Mouse (Mus musculus) kidney, postnatal 0 days (tissue): ENCODE data around the gene Ubtd1. TPM values are rescaled to one million over a fixed set of nuclear protein-coding genes. Genes with fewer than 3 reads are reported as not detected.

Source experiments
- ATAC-seq: fragments of 200-750 bp; cut with Nextera tagmentation; replicated peaks from 2 replicates; pipeline ENCODE4 v1.8.0; 2017; ENCODE audit warnings: low read depth, moderate number of reproducible peaks, moderate TSS enrichment, moderate library complexity; ENCODE audit not compliant: low FRiP score
- DNase-seq: peaks from one replicate; pipeline ENCODE4 v3.0.0-alpha.2; 2016; ENCODE audit warnings: low spot score
- H3K27ac ChIP-seq: fragments of 300-500 bp; sonication (generic); 2 replicates; pipeline ENCODE4 v1.5.1; 2014; ENCODE audit warnings: mild to moderate bottlenecking
- H3K27me3 ChIP-seq: fragments of 300-500 bp; sonication (generic); 2 replicates; pipeline ENCODE4 v1.6.1; 2014; ENCODE audit warnings: low read length, mixed read lengths; ENCODE audit not compliant: insufficient read depth
- H3K36me3 ChIP-seq: fragments of 300-500 bp; sonication (generic); 2 replicates; pipeline ENCODE4 v1.6.1; 2014; ENCODE audit warnings: low read length, mixed read lengths; ENCODE audit not compliant: insufficient read depth
- H3K4me1 ChIP-seq: fragments of 300-500 bp; sonication (generic); replicated peaks from 2 replicates; pipeline ENCODE4 v1.6.1; 2014; ENCODE audit warnings: antibody characterized with exemption, low read length, mixed read lengths; ENCODE audit not compliant: insufficient read depth
- H3K4me2 ChIP-seq: fragments of 300-500 bp; sonication (generic); 2 replicates; pipeline ENCODE4 v1.6.1; 2014; ENCODE audit warnings: mild to moderate bottlenecking, low read length, moderate library complexity, mixed read lengths
- H3K4me3 ChIP-seq: fragments of 300-500 bp; sonication (generic); replicated peaks from 2 replicates; pipeline ENCODE4 v1.5.1; 2014; ENCODE audit warnings: low read depth, low read length
- H3K9ac ChIP-seq: fragments of 300-500 bp; sonication (generic); 2 replicates; pipeline ENCODE4 v1.6.1; 2014; ENCODE audit warnings: low read depth, low read length
- H3K9me3 ChIP-seq: fragments of 300-500 bp; sonication (generic); replicated peaks from 2 replicates; pipeline ENCODE4 v1.6.1; 2016; ENCODE audit warnings: low read length, inconsistent platforms, mixed read lengths
- CTCF ChIP-seq: IDR thresholded peaks from 2 replicates; pipeline ENCODE4 v1.5.1; 2016; ENCODE audit warnings: antibody characterized with exemption, low read depth, mild to moderate bottlenecking, moderate library complexity
- WGBS: fragments of 180-500 bp; shearing (Covaris S2); extraction: QIAGEN DNeasy Blood & Tissue Kit; methylation state at CpG from one replicate; pipeline ENCODE4 v1.1.7; 2014; 5-methylcytosine and 5-hydroxymethylcytosine counted together
- polyA plus RNA-seq: library from polyadenylated mRNA; unstranded; fragments of >200 nt; fragmentation: Nextera tagmentation; extraction: Ambion mirVana; gene quantifications from 2 replicates; pipeline ENCODE4 v1.2.1, GENCODE M21; 2015

Gene Ubtd1
- polyA plus RNA-seq, 1 experiment from 2014 or later = 36.6 TPM

- H3K4me2 ChIP-seq = no peak overlapping the region
- H3K9ac ChIP-seq = no peak overlapping the region
- no peak overlapping the region for H3K4me3 ChIP-seq
- no peaks in the 10 kb centered on the region for H3K36me3 ChIP-seq
- 88% methylated on average over 3 of the region's 3 CpGs for WGBS
- ATAC-seq = no peak
- H3K27ac ChIP-seq = no peak overlapping the region
- H3K27me3 ChIP-seq = no peaks in the 10 kb centered on the region
- no peaks in the 10 kb centered on the region for H3K9me3 ChIP-seq
- no peak for TF ChIP-seq CTCF
- DNase-seq = no peak
- 0 out of 2 replicates have a peak, but pooled peaks cover 9% of the 10 kb centered on the region for H3K4me1 ChIP-seq
Observed at GRCm38 (mm10) chr19:42051351-42051750, 69.8 kb downstream of the Ubtd1 start.

GRCm38 (mm10) chr19:42051948-42052347, 70.4 kb downstream of the Ubtd1 start, which contains the start of gene 4933411K16Rik:
4933411K16Rik (plus strand) TSS chr19:42052248.
- 67% methylated on average over 4 of the region's 4 CpGs for WGBS
- H3K9me3 ChIP-seq = no peaks in the 10 kb centered on the region
- H3K9ac ChIP-seq = no peak within 1 kb of the TSS
- no peaks in the 10 kb centered on the region for H3K36me3 ChIP-seq
- no peak within 1 kb of the TSS for H3K4me3 ChIP-seq
- H3K27me3 ChIP-seq = no peaks in the 10 kb centered on the region
- no peak for TF ChIP-seq CTCF
- DNase-seq (no peak), ATAC-seq (no peak)
- no peak within 1 kb of the TSS for H3K27ac ChIP-seq
- no peak within 1 kb of the TSS for H3K4me2 ChIP-seq
- 0 out of 2 replicates have a peak, but pooled peaks cover 9% of the 10 kb centered on the region for H3K4me1 ChIP-seq

DNA sequence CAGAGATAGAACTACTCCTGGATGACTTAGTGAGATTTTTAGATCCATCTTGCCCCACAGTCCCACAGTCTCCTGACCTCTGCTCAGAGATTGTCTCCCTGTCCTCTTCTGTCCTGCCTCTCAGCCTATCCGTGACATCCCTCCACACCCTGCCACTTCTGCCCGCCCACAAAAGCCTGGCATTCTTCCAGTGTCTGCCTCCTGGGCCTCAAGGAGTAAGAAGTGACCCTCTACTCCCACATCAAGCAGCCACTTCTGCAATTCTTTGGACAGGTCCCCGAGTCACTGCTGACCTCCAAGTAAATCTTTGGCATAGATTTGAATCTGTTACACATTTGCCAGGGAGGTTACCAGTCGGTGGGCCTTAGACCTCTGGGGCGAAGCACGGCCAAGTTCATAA, 72.7 kb downstream of the Ubtd1 start:
- H3K27ac ChIP-seq = 0 out of 2 replicates have a peak overlapping the region, but pooled peaks have one; percentile 52
- no peaks in the 10 kb centered on the region for H3K36me3 ChIP-seq
- no peak overlapping the region for H3K9ac ChIP-seq
- H3K9me3 ChIP-seq = no peaks in the 10 kb centered on the region
- peak; percentile 50 for DNase-seq
- TF ChIP-seq CTCF = no peak
- H3K4me1 ChIP-seq = 0 out of 2 replicates have a peak, but pooled peaks cover 9% of the 10 kb centered on the region
- WGBS = 36% methylated on average over 6 of the region's 6 CpGs
- no peak overlapping the region for H3K4me2 ChIP-seq
- H3K27me3 ChIP-seq = no peaks in the 10 kb centered on the region
- no peak overlapping the region for H3K4me3 ChIP-seq
- ATAC-seq = peak; percentile 85

DNA sequence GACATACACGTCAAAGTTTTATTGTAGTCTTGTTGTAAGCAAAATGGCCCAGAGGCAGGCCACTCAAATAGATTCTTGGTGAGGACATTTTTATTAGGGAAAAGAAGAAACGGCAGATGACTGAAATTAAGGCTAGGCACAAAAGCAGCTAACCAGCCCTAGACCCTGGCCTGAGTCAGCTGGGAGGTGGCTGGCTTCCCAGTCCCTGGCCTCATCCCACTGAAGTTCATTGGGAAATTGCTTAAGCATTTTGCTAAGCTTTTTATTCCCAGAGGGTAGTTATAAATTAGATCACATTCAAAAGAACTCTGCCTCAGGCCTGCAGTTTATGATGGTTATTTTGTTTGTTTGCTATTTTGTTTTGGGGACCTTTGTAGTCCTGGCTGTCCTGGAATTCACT, 74.3 kb downstream of the Ubtd1 start:
- no peaks in the 10 kb centered on the region for H3K27me3 ChIP-seq
- no peaks in the 10 kb centered on the region for H3K9me3 ChIP-seq
- WGBS = 64% methylated on average over 2 of the region's 2 CpGs
- H3K36me3 ChIP-seq = no peaks in the 10 kb centered on the region
- DNase-seq (peak; percentile 54), ATAC-seq (no peak)
- no peak overlapping the region for H3K9ac ChIP-seq
- 0 out of 2 replicates have a peak, but pooled peaks cover 9% of the 10 kb centered on the region for H3K4me1 ChIP-seq
- TF ChIP-seq CTCF = no peak
- no peak overlapping the region for H3K4me2 ChIP-seq
- H3K27ac ChIP-seq = no peak overlapping the region
- H3K4me3 ChIP-seq = no peak overlapping the region

DNA sequence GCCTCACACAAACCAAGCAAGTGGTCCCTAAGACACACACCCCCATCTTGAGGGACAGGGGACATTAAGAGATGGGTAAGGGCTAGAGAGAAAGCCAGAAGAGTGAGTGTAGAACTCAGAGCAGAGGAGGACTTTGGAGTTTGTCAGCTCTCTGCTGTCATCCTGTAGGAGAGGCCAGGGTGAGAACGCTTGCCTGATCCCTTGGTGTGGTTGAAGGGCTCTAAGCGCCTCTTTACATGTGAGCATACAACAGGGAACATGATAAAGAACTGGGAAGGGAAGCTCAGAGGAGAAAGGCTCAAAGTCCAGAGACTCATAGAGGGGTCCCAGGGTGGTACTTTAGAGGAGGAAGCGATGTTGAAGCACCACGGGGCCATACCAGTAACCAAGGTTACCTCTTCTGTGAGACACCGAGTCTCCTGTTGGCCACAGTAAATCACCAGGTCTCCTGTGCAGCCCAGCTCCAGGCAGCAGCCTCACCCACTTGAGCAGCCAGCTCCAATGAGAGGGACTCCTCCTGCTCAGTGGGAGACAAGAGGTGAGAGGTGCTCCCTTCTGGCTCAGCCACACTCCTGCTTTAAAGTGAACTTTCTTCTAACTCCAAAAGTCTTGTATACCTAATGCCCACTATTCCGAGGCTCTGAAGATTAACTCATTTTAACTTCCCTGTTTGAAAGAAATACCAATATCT, 75.3 kb downstream of the Ubtd1 start:
- H3K4me3 ChIP-seq = no peak overlapping the region
- no peaks in the 10 kb centered on the region for H3K27me3 ChIP-seq
- WGBS = 60% methylated on average over 6 of the region's 6 CpGs
- 0 out of 2 replicates have a peak, but pooled peaks cover 9% of the 10 kb centered on the region for H3K4me1 ChIP-seq
- TF ChIP-seq CTCF = no peak
- ATAC-seq (no peak), DNase-seq (no peak)
- no peaks in the 10 kb centered on the region for H3K9me3 ChIP-seq
- H3K9ac ChIP-seq = no peak overlapping the region
- H3K27ac ChIP-seq = no peak overlapping the region
- H3K4me2 ChIP-seq = no peak overlapping the region
- H3K36me3 ChIP-seq = no peaks in the 10 kb centered on the region

GRCm38 (mm10) chr19:42058426-42058825, 76.9 kb downstream of the Ubtd1 start:
- H3K27me3 ChIP-seq = no peaks in the 10 kb centered on the region
- no peaks in the 10 kb centered on the region for H3K9me3 ChIP-seq
- H3K36me3 ChIP-seq = no peaks in the 10 kb centered on the region
- H3K9ac ChIP-seq = no peak overlapping the region
- ATAC-seq = no peak
- DNase-seq = no peak
- no peak overlapping the region for H3K27ac ChIP-seq
- no peak overlapping the region for H3K4me2 ChIP-seq
- 0 out of 2 replicates have a peak, but pooled peaks cover 5% of the 10 kb centered on the region for H3K4me1 ChIP-seq
- no peak for TF ChIP-seq CTCF
- 43% methylated on average over 7 of the region's 7 CpGs for WGBS
- no peak overlapping the region for H3K4me3 ChIP-seq
